Mouse (Mus musculus) heart, postnatal 0 days (tissue): ENCODE measurements around the gene Dync1li1. TPM values are rescaled to one million over a fixed set of nuclear protein-coding genes. Genes with fewer than 3 reads are reported as not detected.

Source experiments
- ATAC-seq: fragments of 200-750 bp; cut with Nextera tagmentation; 2 replicates; pipeline ENCODE4 v1.8.0; 2017; ENCODE audit warnings: low read depth, moderate number of reproducible peaks, moderate library complexity; ENCODE audit not compliant: insufficient read depth
- DNase-seq: peaks from one replicate; pipeline ENCODE4 v3.0.0-alpha.2; 2016; ENCODE audit warnings: low spot score
- H3K27ac ChIP-seq: fragments of 300-500 bp; sonication (generic); 2 replicates; pipeline ENCODE4 v1.5.1; 2014; ENCODE audit warnings: low read depth, mild to moderate bottlenecking
- H3K27me3 ChIP-seq: fragments of 300-500 bp; sonication (generic); 2 replicates; pipeline ENCODE4 v1.6.1; 2014; ENCODE audit warnings: low read length, mixed read lengths; ENCODE audit not compliant: control insufficient read depth, insufficient read depth
- H3K36me3 ChIP-seq: fragments of 300-500 bp; sonication (generic); replicated peaks from 2 replicates; pipeline ENCODE4 v1.6.1; 2014; ENCODE audit warnings: low read length, mixed read lengths; ENCODE audit not compliant: control insufficient read depth, insufficient read depth
- H3K4me1 ChIP-seq: fragments of 300-500 bp; sonication (generic); 2 replicates; pipeline ENCODE4 v1.6.1; 2014; ENCODE audit warnings: antibody characterized with exemption; ENCODE audit not compliant: control insufficient read depth, insufficient read depth
- H3K4me2 ChIP-seq: fragments of 300-500 bp; sonication (generic); 2 replicates; pipeline ENCODE4 v1.6.1; 2014; ENCODE audit warnings: low read depth, mild to moderate bottlenecking, low read length, moderate library complexity
- H3K4me3 ChIP-seq: fragments of 300-500 bp; sonication (generic); 2 replicates; pipeline ENCODE4 v1.5.1; 2014; ENCODE audit warnings: low read depth, low read length
- H3K9ac ChIP-seq: fragments of 300-500 bp; sonication (generic); replicated peaks from 2 replicates; pipeline ENCODE4 v1.6.1; 2014; ENCODE audit warnings: low read depth, low read length, mixed read lengths
- H3K9me3 ChIP-seq: fragments of 300-500 bp; sonication (generic); replicated peaks from 2 replicates; pipeline ENCODE4 v1.6.1; 2016; ENCODE audit warnings: low read length; ENCODE audit not compliant: control insufficient read depth
- CTCF ChIP-seq: IDR thresholded peaks from 2 replicates; pipeline ENCODE4 v1.5.1; 2016; ENCODE audit warnings: antibody characterized with exemption, control low read depth, low read depth
- EP300 ChIP-seq: IDR thresholded peaks from 2 replicates; pipeline ENCODE4 v1.6.1; 2016; ENCODE audit warnings: antibody characterized with exemption, low read depth
- WGBS: fragments of 180-500 bp; shearing (Covaris S2); extraction: QIAGEN DNeasy Blood & Tissue Kit; methylation state at CpG from one replicate; pipeline ENCODE4 v1.1.7; 2014; 5-methylcytosine and 5-hydroxymethylcytosine counted together
- polyA plus RNA-seq: library from polyadenylated mRNA; unstranded; fragments of >200 nt; fragmentation: Nextera tagmentation; extraction: Ambion mirVana; gene quantifications from 2 replicates; pipeline ENCODE4 v1.2.1, GENCODE M21; 2015
- total RNA-seq: library from RNA; depleted of rRNA; stranded (reverse); fragments of >200 nt; gene quantifications from 2 replicates; pipeline ENCODE4 v1.2.3, GENCODE M21; 2014; ENCODE audit warnings: low replicate concordance

The Dync1li1 gene
- total and polyA plus RNA-seq, 2 experiments from 2014 or later, result 75.2 to 84.0 TPM

- no peaks in the 10 kb centered on the region for H3K27me3 ChIP-seq
- DNase-seq, result no peak
- TF ChIP-seq EP300 (no peak), CTCF (no peak)
- ATAC-seq, result no peak
- H3K4me2 ChIP-seq, result peak overlapping the region; percentile 78; the same call in 1 of the 2 replicates
- no peak overlapping the region for H3K9ac ChIP-seq
- WGBS, result 61% methylated on average over 9 of the region's 9 CpGs
- no peaks in the 10 kb centered on the region for H3K4me1 ChIP-seq
- no peak overlapping the region for H3K27ac ChIP-seq
- H3K4me3 ChIP-seq, result no peak overlapping the region
- no peaks in the 10 kb centered on the region for H3K9me3 ChIP-seq
- peaks cover 50% of the 10 kb centered on the region for H3K36me3 ChIP-seq
Measured at GRCm38 (mm10) chr9:114752311-114752710, 63.7 kb downstream of the Dync1li1 start.

- WGBS, result 6% methylated on average over 36 of the region's 36 CpGs
Measured at GRCm38 (mm10) chr9:114752863-114753484, 64.4 kb downstream of the Dync1li1 start.

GRCm38 (mm10) chr9:114758272-114758671 is 69.7 kb downstream of the Dync1li1 start:
- Histone ChIP-seq H3K9me3 (no peaks in the 10 kb centered on the region), H3K27me3 (no peaks in the 10 kb centered on the region), H3K27ac (0 out of 2 replicates have a peak overlapping the region, but pooled peaks have one; percentile 34), H3K9ac (no peak overlapping the region), H3K4me1 (no peaks in the 10 kb centered on the region), H3K4me3 (no peak overlapping the region), H3K36me3 (peaks cover 71% of the 10 kb centered on the region), H3K4me2 (no peak overlapping the region)
- WGBS, result 71% methylated on average over 7 of the region's 7 CpGs
- ATAC-seq (no peak), DNase-seq (no peak)
- TF ChIP-seq CTCF (no peak), EP300 (no peak)

More at GRCm38 (mm10) chr9:114752863-114753484, 64.4 kb downstream of the Dync1li1 start:
- H3K4me3 ChIP-seq, result peak overlapping the region; percentile 60
- H3K9me3 ChIP-seq, result no peaks in the 10 kb centered on the region
- no peaks in the 10 kb centered on the region for H3K4me1 ChIP-seq
- DNase-seq, result peak; percentile 93
- peak overlapping the region; percentile 78 for H3K4me2 ChIP-seq
- H3K27ac ChIP-seq, result peak overlapping the region; percentile 54
- peaks cover 45% of the 10 kb centered on the region for H3K36me3 ChIP-seq
- TF ChIP-seq CTCF, result peak; percentile 99
- TF ChIP-seq EP300, result no peak
- peak overlapping the region; percentile 55 for H3K9ac ChIP-seq
- no peaks in the 10 kb centered on the region for H3K27me3 ChIP-seq
- ATAC-seq, result peak; percentile 92

- Histone ChIP-seq H3K4me3 (no peak overlapping the region), H3K27ac (no peak overlapping the region), H3K9me3 (no peaks in the 10 kb centered on the region), H3K4me1 (no peaks in the 10 kb centered on the region), H3K4me2 (no peak overlapping the region), H3K9ac (no peak overlapping the region), H3K27me3 (no peaks in the 10 kb centered on the region), H3K36me3 (peaks cover 73% of the 10 kb centered on the region)
- DNase-seq, result no peak
- 82% methylated on average over 5 of the region's 5 CpGs for WGBS
- TF ChIP-seq CTCF, result no peak
- TF ChIP-seq EP300, result no peak
- ATAC-seq, result no peak
Measured at GRCm38 (mm10) chr9:114758801-114759200, 70.2 kb downstream of the Dync1li1 start.

- H3K4me3 ChIP-seq, result no peak overlapping the region
- ATAC-seq (no peak), DNase-seq (no peak)
- H3K4me1 ChIP-seq, result no peaks in the 10 kb centered on the region
- H3K9me3 ChIP-seq, result no peaks in the 10 kb centered on the region
- TF ChIP-seq CTCF (no peak), EP300 (no peak)
- no peaks in the 10 kb centered on the region for H3K27me3 ChIP-seq
- 89% methylated on average over 4 of the region's 4 CpGs for WGBS
- no peak overlapping the region for H3K27ac ChIP-seq
- no peak overlapping the region for H3K9ac ChIP-seq
- H3K36me3 ChIP-seq, result peaks cover 73% of the 10 kb centered on the region
- no peak overlapping the region for H3K4me2 ChIP-seq
Measured at GRCm38 (mm10) chr9:114759886-114760285, 71.3 kb downstream of the Dync1li1 start.

GRCm38 (mm10) chr9:114760353-114760752 is 71.8 kb downstream of the Dync1li1 start:
- H3K9ac ChIP-seq, result no peak overlapping the region
- 79% methylated on average over 5 of the region's 5 CpGs for WGBS
- no peak for DNase-seq

More at GRCm38 (mm10) chr9:114760353-114760752, 71.8 kb downstream of the Dync1li1 start:
- Histone ChIP-seq H3K4me2 (no peak overlapping the region), H3K36me3 (peaks cover 69% of the 10 kb centered on the region), H3K27ac (no peak overlapping the region), H3K4me3 (no peak overlapping the region), H3K4me1 (no peaks in the 10 kb centered on the region), H3K27me3 (no peaks in the 10 kb centered on the region), H3K9me3 (no peaks in the 10 kb centered on the region)
- ATAC-seq, result no peak
- TF ChIP-seq CTCF, result no peak
- no peak for TF ChIP-seq EP300
